Mouse (Mus musculus): ENCODE data around the gene Rubcn.
"Not testable (repeated sequence)": the region's sequence is repeated elsewhere in the genome, so short reads cannot be mapped to it uniquely, and the experiment has no call there.

Gene Rubcn

DNA sequence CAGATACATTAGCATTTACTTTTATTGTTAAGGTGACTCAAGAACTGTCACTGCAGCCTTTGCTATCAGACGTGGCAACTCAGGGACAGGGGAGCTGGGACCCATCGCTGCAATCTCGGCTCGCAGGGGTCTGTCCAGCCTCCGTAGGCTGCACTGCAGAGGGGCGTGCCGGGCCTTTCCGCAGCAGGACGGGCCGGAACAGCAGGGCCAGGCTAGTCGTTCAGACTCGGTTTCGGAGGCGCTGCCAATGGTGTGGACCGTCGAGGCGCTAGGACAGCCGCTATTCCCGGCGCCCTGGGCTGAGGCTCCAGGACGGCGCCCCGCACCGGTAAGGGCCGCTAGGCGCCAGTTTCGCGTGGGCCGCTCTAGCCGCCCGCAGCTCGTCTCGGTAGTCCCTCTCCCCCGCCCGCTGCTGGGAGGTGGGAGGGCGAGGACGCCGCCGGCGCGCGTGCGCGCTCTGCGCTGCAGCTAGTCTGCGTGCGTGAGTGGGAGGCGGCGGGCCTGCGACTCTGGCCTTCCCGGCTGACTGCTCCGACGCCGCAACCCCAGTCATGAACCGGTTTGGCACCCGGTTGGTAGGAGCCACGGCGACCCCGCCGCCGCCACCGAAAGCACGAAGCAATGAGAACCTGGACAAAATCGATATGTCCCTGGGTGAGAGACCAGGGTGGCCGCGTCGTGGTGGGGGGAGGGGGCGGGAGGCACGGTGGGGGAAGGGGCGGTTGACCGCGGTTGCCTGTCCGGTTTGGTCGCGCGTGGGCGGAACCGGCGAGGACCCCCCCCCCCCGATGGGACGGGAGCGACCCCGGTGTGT is at the start of gene Rubcn, which contains the start of gene Fyttd1:
Gene Rubcn, minus strand, starts transcription at position 424 of the 814 bp plus-strand sequence.
Gene Fyttd1, plus strand, starts transcription at position 158 of the 814 bp plus-strand sequence.
- DNase-seq: peak; percentile 97 to 98

DNA sequence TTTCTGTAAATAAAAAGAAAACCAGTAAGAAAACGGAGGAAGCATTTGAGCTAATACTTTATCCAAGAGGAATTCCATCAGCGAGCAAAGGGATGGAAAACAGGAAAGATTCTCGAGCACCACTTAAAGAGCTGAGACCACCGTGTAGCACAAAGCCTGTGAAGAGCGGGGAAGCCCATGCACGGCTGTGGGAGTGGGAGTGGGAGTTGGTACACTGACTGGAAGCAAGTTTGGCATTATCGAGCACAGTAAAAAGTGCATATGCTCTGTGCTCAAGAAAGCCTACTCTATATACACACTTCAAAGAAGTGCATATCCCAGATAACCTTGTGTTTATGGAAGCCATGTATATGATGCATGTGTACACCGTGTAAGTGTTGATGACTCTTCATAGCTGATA is 49.5 kb upstream of the Rubcn start:
- no peak for DNase-seq

DNA sequence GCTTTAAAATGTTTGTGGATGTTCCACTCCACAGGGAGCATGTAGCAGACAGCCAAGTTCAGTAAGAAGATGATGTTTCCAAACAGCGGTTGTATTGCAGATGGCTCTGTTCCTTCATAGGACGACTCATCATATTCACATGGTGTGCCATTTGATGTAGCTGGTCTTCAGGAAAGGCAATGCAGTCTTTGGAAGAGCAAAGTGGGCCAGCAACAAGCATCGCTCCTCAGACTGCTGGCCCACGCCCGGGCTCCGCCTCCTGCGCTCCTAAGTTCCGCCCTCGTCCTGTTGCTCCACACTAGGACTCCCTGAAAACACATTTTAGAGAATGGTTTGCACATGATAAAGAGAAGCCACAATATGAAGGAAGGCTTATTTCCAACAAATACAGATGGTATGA is 49.1 kb upstream of the Rubcn start:
- not testable (repeated sequence) for DNase-seq

DNA sequence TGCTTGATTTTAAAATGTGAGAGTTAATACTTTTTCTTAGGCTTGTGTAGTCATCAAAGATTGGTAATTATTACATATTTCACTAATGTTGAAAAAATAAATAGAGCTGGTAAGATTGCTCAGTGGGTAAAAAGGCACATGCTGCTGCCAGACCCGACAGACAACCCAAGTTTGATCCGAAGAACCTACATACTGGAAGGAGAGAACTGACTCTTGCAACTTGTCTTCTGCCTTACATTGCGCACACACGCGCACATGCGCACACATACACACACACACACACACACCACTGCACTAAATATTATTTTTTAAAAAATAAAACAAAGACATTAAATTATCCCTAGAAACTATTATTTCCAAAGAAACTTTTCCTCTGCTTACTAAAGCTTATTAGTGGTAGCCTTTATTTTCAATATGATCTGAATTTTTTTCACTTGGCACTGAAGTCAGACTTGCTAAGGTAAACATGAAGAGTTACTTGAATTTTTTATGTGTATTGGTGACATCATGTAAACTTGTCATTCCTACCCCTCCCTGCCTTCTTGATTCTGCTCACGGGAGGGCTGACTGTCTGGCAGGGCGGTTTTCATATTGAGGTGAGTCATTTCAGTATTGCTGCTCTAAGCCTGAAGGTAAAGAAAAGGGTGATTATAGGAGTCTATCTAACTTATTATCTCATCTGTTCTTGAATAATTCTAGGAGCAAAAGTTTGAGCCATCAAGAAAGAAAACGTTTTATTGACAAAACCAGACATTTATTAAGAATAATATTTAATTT is 37.9 kb upstream of the Rubcn start:
- no peak for DNase-seq

DNA sequence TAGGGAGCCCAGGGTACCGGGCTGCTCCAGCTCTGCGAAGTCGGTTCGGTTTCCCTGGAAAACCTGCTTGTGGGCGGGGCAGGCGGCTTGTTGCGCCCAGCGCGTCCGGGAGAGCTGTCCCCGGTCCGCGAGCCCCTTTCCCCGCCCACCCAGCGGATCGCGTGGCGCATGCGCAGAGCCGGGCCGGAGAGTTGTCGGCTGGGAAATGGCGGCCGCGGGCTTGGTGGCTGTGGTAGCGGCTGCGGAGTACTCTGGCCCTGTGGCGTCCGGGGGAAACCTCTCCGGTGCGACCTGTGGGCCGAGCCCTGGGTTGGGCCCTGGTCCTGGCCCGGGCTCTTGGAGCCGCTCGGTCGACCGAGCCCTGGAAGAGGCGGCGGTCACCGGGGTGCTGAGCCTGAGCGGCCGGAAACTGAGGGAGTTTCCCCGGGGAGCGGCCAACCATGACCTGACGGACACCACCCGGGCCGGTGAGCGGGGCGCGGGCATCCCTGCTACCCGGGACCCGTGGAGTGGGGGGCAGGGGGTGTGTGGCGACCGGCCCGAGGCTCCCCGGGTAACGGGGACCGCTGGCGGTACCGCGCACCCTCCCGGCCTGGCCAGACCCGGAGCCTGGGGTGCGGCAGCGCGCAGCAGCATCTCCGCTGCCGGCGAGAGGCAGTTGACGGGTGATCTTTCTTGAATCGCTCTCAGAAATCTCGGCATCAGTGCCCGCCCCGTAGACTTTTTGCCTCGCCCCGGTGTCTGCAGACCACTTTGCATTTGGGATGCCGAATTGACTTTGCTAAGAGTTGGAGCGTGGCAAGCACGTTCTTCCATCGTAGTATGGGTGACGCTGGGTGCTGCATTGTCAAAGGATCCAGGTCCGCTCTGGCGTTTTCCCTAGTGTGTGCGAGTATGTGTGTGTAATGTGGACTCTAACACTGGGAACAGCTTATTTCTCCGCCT is 36.6 kb upstream of the Rubcn start, which contains the start of gene Lrch3:
Gene Lrch3, plus strand, starts transcription at position 164 of the 945 bp plus-strand sequence.
- peak; percentile 96 to 97 for DNase-seq

DNA sequence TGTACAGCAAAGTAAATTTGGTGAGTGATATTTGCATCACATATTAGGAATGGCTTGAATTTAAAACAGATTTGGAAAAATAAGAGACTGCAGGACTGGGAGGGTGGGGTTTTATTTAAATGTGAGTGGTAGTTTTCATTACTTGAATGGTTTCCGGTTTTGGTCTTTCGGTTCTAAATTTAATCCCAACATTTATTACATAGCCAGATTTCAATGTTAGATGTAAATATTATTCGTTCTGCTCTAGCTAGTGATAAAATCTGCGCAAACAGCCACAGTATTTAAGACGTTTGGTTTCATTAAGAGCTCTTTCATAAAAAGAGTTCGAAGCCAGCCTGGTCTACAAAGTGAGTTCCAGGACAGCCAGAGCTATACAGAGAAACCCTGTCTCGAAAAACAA is 35.6 kb upstream of the Rubcn start:
- no peak for DNase-seq

DNA sequence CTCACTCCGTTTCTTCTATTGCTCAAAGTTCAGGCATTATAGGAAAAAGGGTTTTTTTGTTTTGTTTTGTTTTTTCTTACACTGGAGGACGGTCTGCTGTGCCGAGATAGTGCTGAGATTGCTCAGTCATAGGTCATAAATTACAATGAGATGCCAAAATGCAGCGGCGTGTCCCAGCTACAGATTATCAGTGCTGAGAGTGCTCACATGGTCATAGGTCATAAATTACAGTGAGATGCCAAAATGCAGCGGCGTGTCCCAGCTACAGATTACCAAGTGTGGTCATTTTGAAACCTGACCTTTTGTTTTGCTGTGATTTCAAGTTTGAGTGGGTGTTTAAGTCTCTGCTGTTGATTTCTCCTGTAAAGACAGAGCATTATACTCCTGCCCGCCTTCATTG is 29.2 kb upstream of the Rubcn start:
- DNase-seq: no peak

DNA sequence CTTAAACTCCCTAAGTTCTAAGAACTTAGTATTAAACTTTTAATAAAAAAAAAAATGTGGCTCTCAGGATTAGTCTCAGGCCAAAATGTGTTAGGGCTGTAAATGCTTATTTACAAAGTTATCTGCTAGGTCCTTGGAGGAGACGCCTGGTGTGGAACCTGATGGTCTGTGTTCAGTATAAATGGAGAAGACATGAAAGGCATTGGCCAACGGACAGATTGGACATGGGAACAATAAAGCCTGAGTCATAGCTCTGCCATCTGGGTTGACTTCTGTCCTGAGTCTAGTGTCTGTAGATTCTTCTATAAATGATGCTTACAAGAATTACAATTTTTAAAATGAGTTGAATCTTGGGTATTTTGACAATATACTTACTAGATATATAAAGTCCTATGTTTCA is 28.6 kb upstream of the Rubcn start:
- DNase-seq: peak; percentile 23 to 45

DNA sequence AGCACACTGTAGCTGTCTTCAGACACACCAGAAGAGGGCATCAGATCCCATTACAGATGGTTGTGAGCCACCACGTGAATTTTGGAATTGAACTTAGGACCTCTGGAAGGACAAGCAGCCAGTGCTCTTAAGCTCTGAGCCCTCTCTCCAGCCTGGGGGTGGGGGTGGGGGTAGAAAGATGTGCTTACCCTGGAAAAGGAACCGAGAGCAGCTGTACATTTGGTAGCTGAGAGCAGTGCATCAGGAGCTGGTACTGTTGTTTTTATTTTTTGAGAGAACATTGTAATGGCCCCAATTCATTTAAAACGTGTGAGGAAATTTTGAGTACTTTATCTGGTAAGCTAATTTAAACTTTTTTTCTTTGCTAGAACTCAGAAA is 24.5 kb upstream of the Rubcn start:
- no peak for DNase-seq

DNA sequence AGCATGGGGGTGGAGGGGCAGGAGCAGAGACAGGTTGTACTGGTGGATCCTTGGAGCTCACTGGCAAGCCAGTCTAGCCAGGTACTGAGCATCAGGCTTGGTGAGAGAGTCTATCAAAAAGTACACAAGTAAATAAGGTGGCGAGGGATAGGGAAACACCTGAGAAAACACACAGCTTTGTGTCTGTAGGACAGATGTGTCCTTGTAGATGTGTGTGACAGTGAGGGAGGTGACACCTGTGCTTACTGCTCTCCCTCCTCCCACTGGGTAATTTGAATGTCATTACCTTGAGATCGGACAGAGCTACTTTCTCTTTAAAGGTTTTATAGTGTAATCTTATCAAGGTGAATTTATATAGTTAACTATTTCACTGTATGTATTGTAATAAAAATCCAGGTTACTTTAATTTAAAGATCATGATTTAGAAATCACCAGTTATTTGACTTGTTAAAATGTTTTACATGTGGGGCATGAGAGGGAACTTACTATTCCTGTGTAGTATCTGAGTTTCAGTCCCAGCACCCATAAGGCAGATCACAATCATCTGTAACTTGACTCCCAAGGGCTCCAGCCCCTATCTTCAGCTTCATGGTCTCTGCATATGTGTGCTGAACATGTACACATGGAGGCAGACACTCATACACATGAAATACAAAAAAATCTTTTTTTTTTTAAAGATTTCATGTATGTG is 23.9 kb upstream of the Rubcn start:
- no peak for DNase-seq

DNA sequence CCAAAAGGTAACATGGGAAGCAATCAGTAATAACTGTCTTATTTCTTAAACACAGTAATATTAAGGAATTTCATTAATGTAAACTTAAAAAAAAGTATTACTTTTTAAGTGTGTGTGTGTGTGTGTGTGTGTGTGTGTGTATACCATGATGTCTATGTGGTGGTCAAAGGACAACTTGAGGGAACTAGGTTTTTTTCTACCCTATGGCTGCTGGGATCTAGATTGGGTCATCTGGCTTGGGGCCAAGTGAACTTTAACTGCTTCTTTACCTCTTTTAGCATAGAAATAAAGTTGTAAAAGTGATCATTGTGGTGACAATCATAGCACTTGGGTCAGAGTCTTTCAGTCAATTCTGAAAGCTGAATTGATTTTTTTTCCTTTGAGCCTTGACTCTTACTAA is 18.6 kb upstream of the Rubcn start:
- DNase-seq: no peak

DNA sequence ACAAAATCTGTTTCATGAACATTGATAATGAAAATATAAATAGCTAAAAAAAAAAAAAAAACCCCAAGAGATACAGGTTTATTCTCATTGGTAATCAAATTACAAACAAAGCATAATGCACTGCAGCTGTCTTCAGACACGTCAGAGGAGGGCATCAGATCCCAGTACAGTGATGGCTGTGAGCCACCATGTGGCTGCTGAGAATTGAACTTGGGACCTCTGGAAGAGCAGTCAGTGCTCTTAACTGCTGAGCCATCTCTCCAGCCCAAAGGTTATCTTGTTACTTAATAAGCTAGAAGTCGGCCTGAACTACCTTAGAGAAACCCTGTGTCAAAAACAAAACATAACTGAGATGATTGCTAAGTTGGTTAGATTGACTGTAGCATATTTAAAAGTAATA is 12.3 kb upstream of the Rubcn start:
- no peak for DNase-seq

DNA sequence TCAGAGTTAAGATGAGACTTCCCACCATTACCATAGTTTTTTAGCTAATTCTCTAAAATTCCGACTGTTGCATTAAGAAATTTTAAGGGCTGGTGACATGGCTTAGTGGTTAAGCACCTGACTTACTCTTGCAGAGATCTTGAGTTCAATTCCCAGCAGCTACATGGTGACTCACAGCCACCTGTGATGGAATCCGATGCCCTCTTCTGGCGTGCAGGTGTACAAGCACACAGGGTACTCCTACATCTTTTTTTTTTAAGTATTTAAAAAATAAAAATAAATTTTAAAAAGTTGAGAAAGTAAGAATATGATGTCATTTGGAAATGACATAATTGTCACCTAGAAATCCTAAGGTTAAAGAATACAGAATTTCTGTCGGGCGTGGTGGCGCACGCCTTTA is 10.4 kb upstream of the Rubcn start:
- no peak for DNase-seq

DNA sequence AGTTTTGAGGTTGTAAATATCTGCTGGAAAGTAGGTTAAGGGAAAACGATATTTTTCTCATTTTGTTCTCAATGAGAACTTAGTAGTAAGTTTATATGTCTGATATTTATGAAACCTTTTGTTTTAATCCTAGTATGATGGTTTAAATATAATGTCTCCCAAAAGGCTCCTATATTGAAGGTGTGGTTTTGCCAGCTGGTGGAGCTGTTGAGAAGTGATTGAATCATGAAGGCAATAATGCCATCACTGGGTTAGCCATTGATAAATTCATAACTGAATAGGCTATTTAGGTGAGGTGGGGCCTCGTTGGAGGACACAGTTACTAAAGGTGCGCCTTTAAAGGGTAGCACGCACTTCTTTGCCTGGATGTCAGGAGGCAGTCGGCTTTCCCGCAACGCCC is 4.0 kb upstream of the Rubcn start:
- DNase-seq: peak in 1 of 2 experiments; percentile 20

DNA sequence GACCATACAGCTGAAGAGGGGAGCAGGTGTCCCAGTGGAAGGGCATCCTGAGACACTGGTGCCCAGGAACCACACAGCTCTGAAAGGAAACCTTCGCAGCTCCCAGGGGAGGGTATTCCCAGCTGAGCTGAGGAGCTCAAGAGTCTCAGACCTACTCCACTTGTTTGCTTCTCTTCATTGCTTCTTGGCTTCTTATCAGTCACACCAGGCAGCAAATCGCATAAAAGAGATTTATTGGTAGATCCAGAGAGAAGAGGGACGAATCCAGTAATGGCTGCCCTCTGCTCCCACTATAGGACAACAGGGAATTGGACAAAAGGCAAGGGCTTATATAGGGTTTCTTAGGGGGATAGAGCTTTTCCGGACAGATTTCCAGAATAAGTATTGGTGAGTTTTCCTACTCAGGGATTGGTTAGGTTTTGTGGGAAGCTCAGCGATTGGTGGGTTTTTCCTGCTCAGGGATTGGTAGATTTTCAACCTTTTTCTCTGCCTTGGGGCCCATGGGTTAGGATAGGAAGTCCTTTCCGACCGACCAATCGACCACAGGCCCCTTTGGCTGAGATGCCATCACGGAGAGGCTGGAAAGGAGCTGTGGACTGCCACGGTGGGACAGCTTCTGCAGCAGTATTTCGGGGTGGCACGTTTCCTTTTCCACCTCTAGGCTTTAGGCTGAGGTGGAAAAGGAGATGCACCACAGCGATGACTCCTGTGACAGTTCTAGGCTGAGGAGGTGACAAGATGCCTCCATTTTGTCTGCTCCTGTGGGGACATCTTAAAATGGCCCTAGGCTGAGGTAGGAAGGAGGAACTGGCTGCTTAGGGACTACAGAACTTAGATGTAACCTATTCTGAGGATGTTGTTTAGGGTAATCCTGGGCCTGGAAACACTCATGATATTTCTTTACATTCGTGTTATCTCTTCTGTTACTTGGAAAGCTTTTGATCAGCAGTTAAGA is 1.7 kb upstream of the Rubcn start:
- DNase-seq: no peak

DNA sequence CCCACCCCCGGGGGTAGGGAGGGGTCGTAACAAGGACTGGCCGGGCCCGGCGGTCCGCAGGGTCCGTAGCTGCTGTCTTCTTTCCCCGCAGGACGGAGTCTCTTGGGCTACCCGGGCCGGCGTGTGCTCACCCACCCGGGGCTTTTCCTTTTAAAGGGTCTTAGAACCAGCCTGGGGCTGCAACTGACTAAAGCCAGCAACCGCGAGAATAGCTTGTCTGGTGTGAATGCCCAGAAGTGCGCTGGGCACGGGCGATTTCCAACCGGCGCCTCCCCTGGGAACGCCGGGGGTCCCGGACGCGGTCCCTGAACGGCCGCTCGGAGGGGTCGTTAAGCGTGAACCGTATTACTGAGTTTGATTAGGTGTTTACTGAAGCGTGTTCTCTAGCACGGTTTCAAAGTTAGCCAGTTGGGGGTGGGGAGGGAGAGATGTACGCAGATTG is 612 bp upstream of the Rubcn start:
- peak in 1 of 2 experiments; percentile 16 for DNase-seq

DNA sequence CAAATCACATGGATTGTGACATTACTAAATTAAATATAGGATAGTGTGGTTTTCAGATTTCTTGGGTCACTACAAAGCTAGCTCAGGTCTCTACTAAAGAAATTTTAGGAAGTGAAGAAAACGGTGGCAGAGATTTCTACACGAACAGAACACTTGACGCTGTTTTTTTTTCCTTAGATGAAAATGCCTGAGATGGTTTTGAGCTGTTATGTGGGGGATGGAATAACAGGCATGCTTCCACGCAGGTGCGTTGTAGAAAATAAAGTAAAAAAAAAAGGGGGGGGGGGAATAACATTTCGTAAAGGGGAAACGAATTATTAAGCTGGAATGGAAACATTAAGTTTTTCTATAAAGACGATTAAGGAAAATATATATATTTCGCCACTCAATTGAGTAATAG is 735 bp downstream of the Rubcn start:
- DNase-seq: no peak

DNA sequence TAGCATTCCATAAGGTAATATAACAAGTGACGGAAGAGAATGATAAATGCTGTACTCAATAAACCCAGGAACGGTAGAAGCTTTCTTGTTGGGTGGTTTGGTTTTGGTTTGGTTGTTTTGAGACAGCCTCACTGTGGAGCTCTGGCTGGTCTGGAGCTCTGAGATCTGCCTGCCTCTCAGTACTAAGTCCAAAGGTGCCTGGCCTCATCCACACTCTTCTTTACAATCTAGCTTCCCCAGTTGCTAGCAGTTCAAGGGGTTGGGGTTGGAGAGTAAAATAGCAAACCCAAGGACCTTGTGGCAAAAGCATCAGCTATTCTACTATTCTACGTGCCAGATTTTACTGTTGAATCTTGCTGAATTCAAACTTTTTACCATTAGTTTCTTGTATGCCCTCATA is 1.7 kb downstream of the Rubcn start:
- DNase-seq: no peak

DNA sequence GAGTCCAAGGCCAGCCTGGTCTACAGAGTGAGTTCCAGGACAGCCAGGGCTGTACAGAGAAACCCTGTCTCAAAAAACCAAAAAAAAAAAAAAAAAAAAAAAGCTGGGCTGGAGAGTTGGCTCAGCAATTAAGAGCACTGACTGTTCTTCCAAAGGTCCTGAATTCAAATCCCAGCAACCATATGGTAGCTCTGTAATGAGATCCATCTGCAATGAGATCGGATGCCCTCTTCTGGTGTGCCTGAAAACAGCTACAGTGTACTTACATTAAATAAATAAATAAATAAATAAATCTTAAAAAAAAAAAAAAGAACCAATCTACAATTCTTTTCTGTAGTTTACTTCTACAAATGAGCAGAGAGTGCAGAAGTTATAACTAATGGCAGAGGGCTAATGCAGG is 2.3 kb downstream of the Rubcn start:
- DNase-seq: not testable (repeated sequence)

DNA sequence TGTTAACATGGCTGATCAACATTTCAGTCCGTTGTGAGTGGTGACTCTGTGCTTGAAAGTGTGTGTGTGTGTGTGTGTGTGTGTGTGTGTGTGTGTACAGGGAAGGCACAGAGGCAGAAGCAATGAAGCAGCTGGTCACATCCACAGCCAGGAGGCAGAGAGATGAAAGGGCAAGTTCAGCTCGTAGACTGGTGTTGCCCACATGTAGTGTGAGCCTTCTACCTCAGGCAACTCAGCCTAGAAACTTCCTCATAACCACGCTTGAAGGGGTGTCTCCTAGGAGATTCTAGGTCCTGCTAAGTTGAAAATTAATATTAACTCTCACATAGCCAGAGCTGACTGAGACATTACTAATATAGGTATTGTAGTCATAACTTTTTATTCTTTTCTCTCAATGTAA is 4.2 kb downstream of the Rubcn start:
- no peak for DNase-seq

DNA sequence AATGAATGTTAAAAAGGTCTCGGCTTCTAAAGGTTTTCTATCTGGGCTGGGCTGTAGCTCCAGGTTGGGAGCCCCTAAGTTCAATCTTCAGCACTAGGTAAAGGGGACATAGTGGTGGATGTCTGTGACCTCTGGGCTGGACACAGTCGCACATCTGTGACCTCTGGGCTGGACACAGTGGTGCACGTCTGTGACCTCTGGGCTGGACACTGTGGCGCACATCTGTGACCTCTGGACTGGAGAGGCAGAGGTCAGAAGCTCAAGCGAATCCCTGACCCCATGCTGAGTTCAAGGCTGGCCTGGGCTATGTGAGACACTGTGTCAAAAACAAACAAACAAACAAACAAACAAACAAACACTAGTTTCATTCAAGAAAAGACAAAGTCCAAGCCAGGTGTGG is 7.3 kb downstream of the Rubcn start:
- DNase-seq: no peak
